Mouse (Mus musculus) MEL (cell line): ENCODE data around the gene Dgke. TPM values are rescaled to one million over a fixed set of nuclear protein-coding genes. Genes with fewer than 3 reads are reported as not detected.
"Not testable (repeated sequence)": the region's sequence is repeated elsewhere in the genome, so short reads cannot be mapped to it uniquely, and the experiment has no call there.

ENCODE experiments used
- DNase-seq: peaks from one replicate; pipeline ENCODE4 v3.0.0; 2011; ENCODE audit warnings: low read depth, low spot score
- H3K27ac ChIP-seq: 2 replicates; pipeline ENCODE4 v1.5.1; 2012; ENCODE audit warnings: low read depth, mild to moderate bottlenecking, control low read depth, low read length, moderate library complexity; ENCODE audit not compliant: control insufficient read depth
- H3K27me3 ChIP-seq, 2 experiments: fragments of 150-350 bp in 1 of 2; sonication (generic) in 1 of 2; 2 replicates each; pipeline ENCODE4 v1.6.1; 2012; ENCODE audit warnings: low read length in 2 of 2, mild to moderate bottlenecking in 2 of 2, improper control_type of control experiment in 1 of 2, moderate library complexity in 1 of 2; ENCODE audit not compliant: insufficient read depth in 2 of 2, control insufficient read depth in 1 of 2
- H3K36me3 ChIP-seq, 2 experiments: 2 replicates each; pipeline ENCODE4 v1.6.1; 2012 to 2014; ENCODE audit warnings: low read length in 2 of 2, improper control_type of control experiment in 1 of 2, inconsistent platforms in 1 of 2, mild to moderate bottlenecking in 1 of 2; ENCODE audit not compliant: insufficient read depth in 2 of 2, control insufficient read depth in 1 of 2
- H3K4me1 ChIP-seq, 2 experiments: fragments of 150-350 bp in 1 of 2; sonication (generic) in 1 of 2; 2 replicates each; pipeline ENCODE4 v1.6.1; 2012; ENCODE audit warnings: low read length in 2 of 2, improper control_type of control experiment in 1 of 2, mild to moderate bottlenecking in 1 of 2; ENCODE audit not compliant: insufficient read depth in 2 of 2, control insufficient read depth in 1 of 2
- H3K4me3 ChIP-seq, 2 experiments: fragments of 150-350 bp in 1 of 2; sonication (generic) in 1 of 2; 2 replicates each; pipeline ENCODE4 v1.5.1; 2012; ENCODE audit warnings: low read depth in 2 of 2, low read length in 2 of 2, mild to moderate bottlenecking in 2 of 2, moderate library complexity in 2 of 2, control low read depth in 1 of 2, improper control_type of control experiment in 1 of 2; ENCODE audit not compliant: control insufficient read depth in 1 of 2, insufficient read depth in 1 of 2
- H3K79me2 ChIP-seq: 2 replicates; pipeline ENCODE4 v1.6.1; 2012; ENCODE audit warnings: mild to moderate bottlenecking, low read length, moderate library complexity; ENCODE audit not compliant: control insufficient read depth, poor library complexity, insufficient read depth
- H3K9ac ChIP-seq: 2 replicates; pipeline ENCODE4 v1.6.1; 2012; ENCODE audit warnings: low read depth, mild to moderate bottlenecking, control low read depth, low read length, moderate library complexity; ENCODE audit not compliant: control insufficient read depth, poor library complexity, severe bottlenecking
- H3K9me3 ChIP-seq: fragments of 150-350 bp; sonication (generic); replicated peaks from 2 replicates; pipeline ENCODE4 v1.6.1; 2012; ENCODE audit warnings: mild to moderate bottlenecking, low read length, improper control_type of control experiment, moderate library complexity; ENCODE audit not compliant: insufficient read depth
- BHLHE40 ChIP-seq: IDR thresholded peaks from 2 replicates; pipeline ENCODE4 v1.6.1; 2012; ENCODE audit warnings: low read depth, mild to moderate bottlenecking, inconsistent platforms, low read length, improper control_type of control experiment, borderline replicate concordance
- CHD2 ChIP-seq: IDR thresholded peaks from 2 replicates; pipeline ENCODE4 v1.6.1; 2011; ENCODE audit warnings: low read length, improper control_type of control experiment
- CTCF ChIP-seq, 3 experiments: IDR thresholded peaks in 2 of 3; conservative IDR thresholded peaks in 1 of 3; 2 replicates each; pipeline ENCODE4 v1.5.1; 2011 to 2012; ENCODE audit warnings: low read length in 3 of 3, low read depth in 2 of 3, mild to moderate bottlenecking in 2 of 3, improper control_type of control experiment in 1 of 3, inconsistent platforms in 1 of 3, mixed read lengths in 1 of 3, moderate library complexity in 1 of 3; ENCODE audit not compliant: control insufficient read depth in 1 of 3, insufficient read depth in 1 of 3, poor library complexity in 1 of 3, severe bottlenecking in 1 of 3
- GABPA ChIP-seq: IDR thresholded peaks from 2 replicates; pipeline ENCODE4 v1.6.1; 2012; ENCODE audit warnings: low read depth, mild to moderate bottlenecking, inconsistent platforms, low read length, improper control_type of control experiment, moderate library complexity
- GATA1 ChIP-seq: IDR thresholded peaks from 2 replicates; pipeline ENCODE4 v1.6.1; 2011; ENCODE audit warnings: low read depth, low read length, improper control_type of control experiment
- HCFC1 ChIP-seq: IDR thresholded peaks from 2 replicates; pipeline ENCODE4 v1.6.1; 2012; ENCODE audit warnings: low read depth, mild to moderate bottlenecking, inconsistent platforms, low read length, improper control_type of control experiment, moderate library complexity
- KAT2A ChIP-seq: conservative IDR thresholded peaks from 2 replicates; pipeline ENCODE4 v1.6.1; 2012; ENCODE audit warnings: low read depth, low read length, improper control_type of control experiment, inconsistent platforms
- MEF2A ChIP-seq: IDR thresholded peaks from 2 replicates; pipeline ENCODE4 v1.6.1; 2014; ENCODE audit warnings: low read depth, mild to moderate bottlenecking, inconsistent platforms, low read length, improper control_type of control experiment; ENCODE audit not compliant: poor library complexity, insufficient replicate concordance, severe bottlenecking; ENCODE audit errors: extremely low read depth
- MXI1 ChIP-seq: IDR thresholded peaks from 2 replicates; pipeline ENCODE4 v1.6.1; 2011; ENCODE audit warnings: mild to moderate bottlenecking, low read depth, low read length, improper control_type of control experiment
- NRF1 ChIP-seq: IDR thresholded peaks from 2 replicates; pipeline ENCODE4 v1.6.1; 2014; ENCODE audit warnings: low read depth, mild to moderate bottlenecking, inconsistent platforms, low read length, improper control_type of control experiment, moderate library complexity; ENCODE audit not compliant: poor library complexity, insufficient read depth, severe bottlenecking
- POLR2AphosphoS5 ChIP-seq: IDR thresholded peaks from 2 replicates; pipeline ENCODE4 v1.6.1; 2012; ENCODE audit warnings: low read depth, borderline replicate concordance, mild to moderate bottlenecking, inconsistent platforms, low read length, moderate library complexity, mixed read lengths
- TAL1 ChIP-seq: IDR thresholded peaks from 2 replicates; pipeline ENCODE4 v1.6.1; 2012; ENCODE audit warnings: mild to moderate bottlenecking, inconsistent platforms, low read length, moderate library complexity, mixed read lengths
- ZNF384 ChIP-seq: IDR thresholded peaks from 2 replicates; pipeline ENCODE4 v1.6.1; 2012; ENCODE audit warnings: low read depth, mild to moderate bottlenecking, inconsistent platforms, low read length, improper control_type of control experiment
- polyA plus RNA-seq, 2 experiments: library from polyadenylated mRNA; stranded (reverse) in 1 of 2; unstranded in 1 of 2; fragments of >175 nt in 1 of 2; fragments of >200 nt in 1 of 2; gene quantifications; 2 replicates each; pipeline versions ENCODE4 v1.2.1 to v1.2.4; 2012; ENCODE audit warnings: low replicate concordance in 2 of 2, low read depth in 1 of 2; ENCODE audit not compliant: insufficient read length in 2 of 2, insufficient read depth in 1 of 2, missing spikeins in 1 of 2
- total RNA-seq: library from RNA; depleted of rRNA; stranded (reverse); fragments of 300-350 nt; gene quantifications from 2 replicates; pipeline ENCODE4 v1.2.3, GENCODE M21; 2012

Dgke gene
- total and polyA plus RNA-seq, 3 experiments: 5.2 to 6.4 TPM; not detected in 1

GRCm38 (mm10) chr11:89081906-89082305, 15.3 kb upstream of the Dgke start:
- H3K9ac ChIP-seq, H3K4me3 ChIP-seq, H3K27me3 ChIP-seq, H3K9me3 ChIP-seq, DNase-seq, H3K27ac ChIP-seq, H3K79me2 ChIP-seq, H3K4me1 ChIP-seq, H3K36me3 ChIP-seq: not testable (repeated sequence)

- no peak overlapping the region for H3K9ac ChIP-seq
- H3K27me3 ChIP-seq: peaks cover 0 to 5% of the 10 kb centered on the region in 2 experiments; a peak in 2 of 4 replicates
- no peak overlapping the region for H3K4me3 ChIP-seq
- H3K79me2 ChIP-seq: no peaks in the 10 kb centered on the region
- H3K9me3 ChIP-seq: no peaks in the 10 kb centered on the region
- no peaks in the 10 kb centered on the region for H3K4me1 ChIP-seq
- H3K36me3 ChIP-seq: no peaks in the 10 kb centered on the region
- no peak for DNase-seq
- H3K27ac ChIP-seq: no peak overlapping the region
- TF ChIP-seq ZNF384: no peak
- no peak for TF ChIP-seq HCFC1
Observed at GRCm38 (mm10) chr11:89078996-89079680, 12.5 kb upstream of the Dgke start.

- Histone ChIP-seq H3K27me3 (peaks cover 5 to 7% of the 10 kb centered on the region in 2 experiments), H3K36me3 (no peaks in the 10 kb centered on the region), H3K4me3 (no peak overlapping the region), H3K9ac (no peak overlapping the region), H3K79me2 (no peaks in the 10 kb centered on the region), H3K9me3 (no peaks in the 10 kb centered on the region), H3K4me1 (no peaks in the 10 kb centered on the region), H3K27ac (no peak overlapping the region)
- TF ChIP-seq MXI1 (no peak), MEF2A (no peak), HCFC1 (no peak)
- no peak for DNase-seq
Observed at GRCm38 (mm10) chr11:89078305-89078704, 11.7 kb upstream of the Dgke start.

DNA sequence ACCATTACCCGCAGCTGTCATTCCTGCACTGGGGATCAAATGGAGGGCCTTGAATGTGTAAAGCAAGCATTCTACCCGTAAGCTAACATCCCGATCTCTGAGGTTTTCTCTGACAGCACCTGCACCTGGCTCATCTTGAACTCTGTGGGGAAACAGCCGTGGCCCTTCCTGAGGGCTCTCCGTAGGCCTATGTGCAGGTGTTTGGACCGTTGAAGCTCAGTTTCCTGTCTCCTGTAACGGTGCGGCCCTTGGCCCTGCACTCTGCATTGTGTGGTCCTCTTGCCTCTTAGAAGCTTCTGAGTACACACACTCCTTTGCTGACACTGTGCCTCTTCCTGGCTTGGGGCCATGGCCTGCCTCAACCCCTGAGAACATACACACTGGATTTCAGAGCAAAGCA, 11.0 kb upstream of the Dgke start:
- TF ChIP-seq GATA1 (no peak), CTCF (IDR thresholded peaks at IDR 0.05 in 2 of 3, conservative IDR thresholded peaks at IDR 0.05 in 1 of 3; ENCODE audit: control insufficient read depth in 1 of 3, insufficient read depth in 1 of 3, low read depth in 2 of 3, low read length in 3 of 3, poor library complexity in 1 of 3, severe bottlenecking in 1 of 3) (no peak), BHLHE40 (no peak), POLR2AphosphoS5 (no peak), NRF1 (no peak), TAL1 (no peak), MXI1 (no peak), GABPA (no peak), KAT2A (no peak), CHD2 (no peak)
- H3K79me2 ChIP-seq: no peaks in the 10 kb centered on the region
- no peak overlapping the region for H3K27ac ChIP-seq
- no peak for DNase-seq
- H3K4me1 ChIP-seq: no peaks in the 10 kb centered on the region
- no peaks in the 10 kb centered on the region for H3K36me3 ChIP-seq
- H3K27me3 ChIP-seq: peaks cover 5 to 7% of the 10 kb centered on the region in 2 experiments
- H3K9ac ChIP-seq: no peak overlapping the region
- no peaks in the 10 kb centered on the region for H3K9me3 ChIP-seq
- no peak overlapping the region for H3K4me3 ChIP-seq
